Mouse (Mus musculus) bone marrow macrophage, adult 2 months (primary cell): ENCODE measurements around the gene Aff1.

Experiments
- CTCF ChIP-seq: IDR thresholded peaks from 2 replicates; pipeline ENCODE4 v1.5.1; 2012; ENCODE audit warnings: low read depth, mild to moderate bottlenecking, low read length, moderate library complexity
- POLR2A ChIP-seq: IDR thresholded peaks from 2 replicates; pipeline ENCODE4 v1.6.1; 2012; ENCODE audit warnings: mild to moderate bottlenecking, low read depth, low read length, borderline replicate concordance

GRCm38 (mm10) chr5:103807637-103808312 is 115.6 kb downstream of the Aff1 start:
- TF ChIP-seq POLR2A (no peak), CTCF (no peak)
